Mouse (Mus musculus) midbrain, embryonic 15.5 days (tissue): ENCODE data around the gene Rd3l. TPM values are rescaled to one million over a fixed set of nuclear protein-coding genes. Genes with fewer than 3 reads are reported as not detected.

Experiments used
- ATAC-seq: fragments of 200-750 bp; cut with Nextera tagmentation; replicated peaks from 2 replicates; pipeline ENCODE4 v1.8.0; 2017; ENCODE audit warnings: moderate TSS enrichment
- H3K27ac ChIP-seq: fragments of 300-500 bp; sonication (generic); 2 replicates; pipeline ENCODE4 v1.5.1; 2015; ENCODE audit warnings: mild to moderate bottlenecking, inconsistent platforms
- H3K27me3 ChIP-seq: fragments of 300-500 bp; sonication (generic); replicated peaks from 2 replicates; pipeline ENCODE4 v1.6.1; 2015; ENCODE audit warnings: inconsistent platforms
- H3K36me3 ChIP-seq: fragments of 300-500 bp; sonication (generic); replicated peaks from 2 replicates; pipeline ENCODE4 v1.6.1; 2015; ENCODE audit warnings: inconsistent platforms
- H3K4me1 ChIP-seq: fragments of 300-500 bp; sonication (generic); 2 replicates; pipeline ENCODE4 v1.6.1; 2015; ENCODE audit warnings: inconsistent platforms
- H3K4me2 ChIP-seq: fragments of 300-500 bp; sonication (generic); 2 replicates; pipeline ENCODE4 v1.6.1; 2015; ENCODE audit warnings: inconsistent platforms, mild to moderate bottlenecking, moderate library complexity
- H3K4me3 ChIP-seq: fragments of 300-500 bp; sonication (generic); 2 replicates; pipeline ENCODE4 v1.5.1; 2015; ENCODE audit warnings: mild to moderate bottlenecking, inconsistent platforms
- H3K9ac ChIP-seq: fragments of 300-500 bp; sonication (generic); 2 replicates; pipeline ENCODE4 v1.6.1; 2015; ENCODE audit warnings: mild to moderate bottlenecking, inconsistent platforms
- H3K9me3 ChIP-seq: fragments of 300-500 bp; sonication (generic); 2 replicates; pipeline ENCODE4 v1.6.1; 2016; ENCODE audit warnings: inconsistent platforms
- WGBS: fragments of 180-500 bp; shearing (Covaris S2); methylation state at CpG from one replicate; pipeline ENCODE4 v1.1.7; 2015; ENCODE audit warnings: mixed read lengths; 5-methylcytosine and 5-hydroxymethylcytosine counted together
- polyA plus RNA-seq: library from polyadenylated mRNA; unstranded; fragments of >200 nt; fragmentation: Nextera tagmentation; extraction: Ambion mirVana; gene quantifications from 2 replicates; pipeline ENCODE4 v1.2.1, GENCODE M21; 2015

The Rd3l gene
- polyA plus RNA-seq, 1 experiment from 2014 or later, result not detected

- no peak overlapping the region for H3K4me3 ChIP-seq
- WGBS, result 43% methylated on average over 24 of the region's 24 CpGs
- no peak overlapping the region for H3K4me2 ChIP-seq
- H3K27ac ChIP-seq, result no peak overlapping the region
- no peaks in the 10 kb centered on the region for H3K36me3 ChIP-seq
- no peak for ATAC-seq
- H3K4me1 ChIP-seq, result 0 out of 2 replicates have a peak, but pooled peaks cover 12% of the 10 kb centered on the region
- no peaks in the 10 kb centered on the region for H3K9me3 ChIP-seq
- H3K9ac ChIP-seq, result no peak overlapping the region
- no peaks in the 10 kb centered on the region for H3K27me3 ChIP-seq
These were observed 44.2 kb downstream of the Rd3l start for GRCm38 (mm10) chr12:111936706-111937550.

GRCm38 (mm10) chr12:111933971-111934370 is 47.1 kb downstream of the Rd3l start:
- Histone ChIP-seq H3K4me2 (no peak overlapping the region), H3K27ac (no peak overlapping the region), H3K9ac (no peak overlapping the region), H3K27me3 (no peaks in the 10 kb centered on the region), H3K9me3 (no peaks in the 10 kb centered on the region), H3K4me3 (no peak overlapping the region), H3K36me3 (no peaks in the 10 kb centered on the region), H3K4me1 (0 out of 2 replicates have a peak, but pooled peaks cover 12% of the 10 kb centered on the region)
- no peak for ATAC-seq
- WGBS, result 82% methylated on average over 2 of the region's 2 CpGs

- Histone ChIP-seq H3K4me2 (no peak overlapping the region), H3K27me3 (no peaks in the 10 kb centered on the region), H3K36me3 (no peaks in the 10 kb centered on the region), H3K9ac (no peak overlapping the region), H3K4me3 (no peak overlapping the region), H3K4me1 (0 out of 2 replicates have a peak, but pooled peaks cover 12% of the 10 kb centered on the region), H3K27ac (no peak overlapping the region), H3K9me3 (no peaks in the 10 kb centered on the region)
- 64% methylated on average over 11 of the region's 11 CpGs for WGBS
- no peak for ATAC-seq
These were observed 47.9 kb downstream of the Rd3l start for GRCm38 (mm10) chr12:111933032-111933704.

- H3K4me3 ChIP-seq, result no peak overlapping the region
- no peaks in the 10 kb centered on the region for H3K9me3 ChIP-seq
- no peak overlapping the region for H3K9ac ChIP-seq
- 71% methylated on average over 3 of the region's 3 CpGs for WGBS
- no peak overlapping the region for H3K4me2 ChIP-seq
- H3K4me1 ChIP-seq, result 0 out of 2 replicates have a peak, but pooled peaks cover 12% of the 10 kb centered on the region
- no peak overlapping the region for H3K27ac ChIP-seq
- no peaks in the 10 kb centered on the region for H3K36me3 ChIP-seq
- ATAC-seq, result no peak
- H3K27me3 ChIP-seq, result no peaks in the 10 kb centered on the region
These were observed 48.6 kb downstream of the Rd3l start for GRCm38 (mm10) chr12:111932513-111932912.

- Histone ChIP-seq H3K4me1 (0 out of 2 replicates have a peak, but pooled peaks cover 12% of the 10 kb centered on the region), H3K4me3 (no peak overlapping the region), H3K9me3 (no peaks in the 10 kb centered on the region), H3K27ac (peak overlapping the region; percentile 32; the same call in 1 of the 2 replicates), H3K4me2 (no peak overlapping the region), H3K36me3 (no peaks in the 10 kb centered on the region), H3K27me3 (no peaks in the 10 kb centered on the region), H3K9ac (no peak overlapping the region)
- ATAC-seq, result no peak
- 86% methylated on average over 9 of the region's 9 CpGs for WGBS
These were observed 49.6 kb downstream of the Rd3l start for GRCm38 (mm10) chr12:111931411-111932025.

Other genes with a start within 250 kb of the Rd3l start
- 661 and 666 TPM in 2 replicates for gene Klc1, start 222.5 kb downstream of the Rd3l start, polyA plus RNA-seq
- gene Xrcc3, start 167.4 kb downstream of the Rd3l start, polyA plus RNA-seq, result 2.9 and 3.1 TPM in 2 replicates
- gene Zfyve21, start 167.1 kb downstream of the Rd3l start, polyA plus RNA-seq, result 32.3 and 39.5 TPM in 2 replicates
- 40.4 and 41.8 TPM in 2 replicates for gene Ppp1r13b, start 73.2 kb downstream of the Rd3l start, polyA plus RNA-seq
- 664 and 669 TPM in 2 replicates for gene Atp5mpl, start 14.3 kb downstream of the Rd3l start, polyA plus RNA-seq
- 0.28 and 0.42 TPM in 2 replicates for gene Tdrd9, start 9.8 kb downstream of the Rd3l start, polyA plus RNA-seq
- gene Aspg, start 125.4 kb upstream of the Rd3l start, polyA plus RNA-seq, result 1.1 and 1.3 TPM in 2 replicates
- 7.2 and 8.6 TPM in 2 replicates for gene Kif26a, start 164.9 kb upstream of the Rd3l start, polyA plus RNA-seq